Mouse (Mus musculus): ENCODE data around the gene Pdlim4.
A peak's percentile ranks its signal among the peaks of the same experiment; 100 is the strongest.
"Not testable (repeated sequence)": the region's sequence is repeated elsewhere in the genome, so short reads cannot be mapped to it uniquely, and the experiment has no call there.

Pdlim4 gene

GRCm38 (mm10) chr11:54062753-54063471, 5.9 kb downstream of the Pdlim4 start:
- DNase-seq (ENCODE audit: low read depth, low spot score): no peak

- no peak for DNase-seq (ENCODE audit: low read depth, low spot score)
These were observed 6.6 kb downstream of the Pdlim4 start for GRCm38 (mm10) chr11:54062086-54062752.

DNA sequence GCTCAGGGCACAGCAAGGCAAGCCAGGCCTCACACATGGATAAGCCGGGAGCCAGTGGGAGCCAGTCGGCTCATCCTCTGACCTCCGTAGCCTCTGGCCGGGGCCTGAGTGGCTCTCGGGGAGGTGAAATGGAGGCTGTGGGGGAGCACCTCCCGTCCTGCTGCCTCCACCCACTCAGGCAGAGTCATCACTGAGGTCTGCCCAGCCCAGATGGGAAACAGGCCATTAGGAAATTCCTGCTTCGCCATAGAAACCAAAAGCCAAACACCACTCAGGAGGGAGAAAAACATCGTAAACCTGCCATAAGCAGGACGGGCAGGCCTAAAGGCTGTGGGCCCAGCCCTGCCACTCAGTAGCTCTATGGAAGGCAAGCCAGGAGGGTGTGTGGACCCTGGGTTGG, 8.5 kb downstream of the Pdlim4 start:
- peak; percentile 77 for DNase-seq (ENCODE audit: low read depth, low spot score)

DNA sequence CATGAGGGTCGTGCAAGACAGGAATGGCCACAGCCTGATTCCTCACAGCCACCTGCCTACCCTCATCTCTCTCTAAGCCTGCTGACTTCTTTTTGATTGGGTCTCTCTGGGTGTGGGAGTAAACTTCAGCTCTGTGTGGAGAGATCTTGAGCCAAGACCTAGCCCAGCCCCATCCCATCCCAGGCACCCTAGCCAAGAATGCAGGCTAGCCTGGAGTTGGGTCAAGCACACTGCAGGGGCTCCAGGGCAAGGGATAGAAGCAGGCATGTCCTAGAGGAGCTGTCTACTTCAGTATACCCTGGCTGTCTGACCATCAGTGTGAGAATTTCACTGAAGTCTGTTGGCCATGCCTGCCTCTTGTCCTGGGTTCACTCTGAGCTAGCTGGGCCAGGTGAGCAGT, 9.3 kb downstream of the Pdlim4 start:
- DNase-seq (ENCODE audit: low read depth, low spot score): no peak

- peak; percentile 27 for DNase-seq (ENCODE audit: low read depth, low spot score)
These were observed 10.2 kb downstream of the Pdlim4 start for GRCm38 (mm10) chr11:54058643-54059042.

DNA sequence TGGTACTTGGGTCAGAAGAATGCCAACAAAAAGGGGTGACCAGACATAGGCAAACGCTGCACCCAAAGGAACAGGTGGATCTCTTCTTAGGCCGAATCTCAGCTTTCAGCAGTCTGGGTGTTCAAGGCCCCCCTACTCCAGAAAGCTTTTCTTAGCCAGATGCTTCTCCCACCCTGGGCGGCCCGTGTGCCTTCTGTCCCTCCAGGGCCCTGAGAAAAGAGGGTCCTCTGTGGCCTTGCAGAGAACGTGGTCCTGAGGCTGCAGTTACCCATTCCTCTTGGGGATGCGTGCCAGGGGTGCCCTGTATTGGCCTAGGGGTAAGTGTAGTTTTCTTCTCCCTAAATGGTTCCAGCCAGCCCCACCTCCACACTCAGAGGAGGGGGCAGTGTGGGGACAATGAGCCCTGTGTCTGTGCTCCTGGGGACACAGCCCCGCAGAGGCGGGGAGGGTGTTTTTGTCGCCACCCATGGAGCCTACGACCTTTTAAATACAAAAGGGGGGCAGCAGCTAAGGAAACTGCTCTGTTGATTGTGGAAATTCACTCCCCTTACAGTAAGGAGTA, 10.7 kb downstream of the Pdlim4 start:
- peak; percentile 30 for DNase-seq (ENCODE audit: low read depth, low spot score)

GRCm38 (mm10) chr11:54057428-54057827, 11.4 kb downstream of the Pdlim4 start:
- DNase-seq (ENCODE audit: low read depth, low spot score): peak; percentile 59

DNA sequence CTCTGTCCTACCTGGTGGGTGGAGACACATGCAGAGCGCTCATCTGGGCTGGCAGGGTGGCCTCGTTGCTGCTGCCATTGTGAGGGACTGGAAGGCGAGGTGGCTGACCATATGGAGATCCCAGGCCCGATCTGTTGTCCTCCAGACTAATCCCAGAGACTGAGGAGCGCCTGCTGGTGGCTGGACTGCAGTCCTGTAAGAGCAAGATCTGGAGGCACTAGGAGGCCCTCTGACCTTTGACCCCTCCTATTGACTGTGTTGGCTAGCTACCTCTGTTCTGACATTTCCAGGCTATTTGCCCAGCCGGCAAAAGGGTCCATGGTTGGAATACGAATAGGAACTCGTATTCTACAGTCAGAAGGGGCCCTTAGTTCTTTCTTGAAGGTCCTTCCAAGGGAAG, 12.7 kb downstream of the Pdlim4 start:
- DNase-seq (ENCODE audit: low read depth, low spot score): peak; percentile 61

DNA sequence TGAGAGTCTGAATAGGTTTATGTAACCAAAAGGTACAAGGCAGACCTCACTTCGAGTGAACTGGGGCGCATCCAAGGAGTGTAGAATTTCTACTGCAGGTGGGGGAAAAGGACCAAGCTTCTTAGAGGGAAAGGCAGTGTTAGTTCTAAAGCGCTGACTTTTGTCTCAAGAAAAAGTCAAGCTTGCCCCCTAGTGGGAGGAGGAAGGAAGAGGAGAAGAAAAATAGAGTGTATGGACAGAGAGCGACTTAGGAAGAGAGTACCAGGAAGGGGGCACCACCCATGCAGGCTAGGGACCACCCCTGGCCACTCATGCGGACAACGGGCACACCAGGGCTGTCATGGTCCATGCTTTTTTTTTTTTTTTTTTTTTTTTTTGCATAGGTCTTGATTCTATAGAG, 14.6 kb downstream of the Pdlim4 start:
- DNase-seq (ENCODE audit: low read depth, low spot score): peak; percentile 51

- no peak for DNase-seq (ENCODE audit: low read depth, low spot score)
These were observed 15.7 kb downstream of the Pdlim4 start for GRCm38 (mm10) chr11:54053090-54053489.

GRCm38 (mm10) chr11:54052128-54052527, 16.7 kb downstream of the Pdlim4 start:
- DNase-seq (ENCODE audit: low read depth, low spot score): no peak

DNA sequence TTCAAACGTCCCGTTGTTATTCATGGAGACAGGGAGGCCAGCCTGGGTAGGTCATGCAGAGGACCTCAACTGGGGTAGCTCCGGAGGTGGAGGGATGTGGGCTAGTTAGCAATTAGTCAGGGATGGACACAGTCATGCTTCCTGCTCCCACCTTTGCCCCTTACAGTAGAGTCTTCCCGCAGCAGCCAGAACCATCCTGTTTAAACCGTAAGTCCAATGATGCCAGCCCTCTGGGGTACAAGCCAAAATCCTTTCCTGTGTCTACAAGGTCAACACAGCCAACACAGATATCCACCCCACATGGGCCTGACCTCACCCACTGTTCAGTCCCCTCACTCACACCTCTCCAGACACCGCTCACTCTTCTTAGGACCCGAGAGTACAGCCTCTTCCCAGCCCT, 17.7 kb downstream of the Pdlim4 start:
- no peak for DNase-seq (ENCODE audit: low read depth, low spot score)

GRCm38 (mm10) chr11:54050205-54050604, 18.6 kb downstream of the Pdlim4 start:
- DNase-seq (ENCODE audit: low read depth, low spot score): no peak

GRCm38 (mm10) chr11:54040676-54041075, 28.1 kb downstream of the Pdlim4 start:
- no peak for DNase-seq (ENCODE audit: low read depth, low spot score)

- not testable (repeated sequence) for DNase-seq (ENCODE audit: low read depth, low spot score)
These were observed 35.9 kb downstream of the Pdlim4 start for GRCm38 (mm10) chr11:54032872-54033271.

DNA sequence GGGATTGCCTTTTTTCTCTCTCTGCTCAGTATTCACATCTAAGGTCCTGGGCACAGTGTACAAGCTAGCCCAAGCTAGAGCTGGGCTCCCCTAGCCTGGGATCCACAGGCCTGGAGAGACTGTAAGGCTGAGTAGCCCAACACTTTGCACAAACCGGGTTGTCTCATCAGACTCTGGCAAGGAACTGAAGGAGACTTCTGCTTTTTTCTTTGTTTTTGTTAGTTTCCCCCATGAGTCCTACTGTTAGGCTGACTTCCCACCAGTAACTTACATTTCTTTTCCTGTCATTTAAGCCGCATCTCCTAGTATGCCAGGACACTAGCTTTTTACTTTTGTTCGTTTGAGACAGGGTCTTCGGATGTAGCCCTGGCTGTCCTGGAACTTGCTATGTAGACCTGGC, 39.8 kb downstream of the Pdlim4 start:
- DNase-seq (ENCODE audit: low read depth, low spot score): no peak

DNA sequence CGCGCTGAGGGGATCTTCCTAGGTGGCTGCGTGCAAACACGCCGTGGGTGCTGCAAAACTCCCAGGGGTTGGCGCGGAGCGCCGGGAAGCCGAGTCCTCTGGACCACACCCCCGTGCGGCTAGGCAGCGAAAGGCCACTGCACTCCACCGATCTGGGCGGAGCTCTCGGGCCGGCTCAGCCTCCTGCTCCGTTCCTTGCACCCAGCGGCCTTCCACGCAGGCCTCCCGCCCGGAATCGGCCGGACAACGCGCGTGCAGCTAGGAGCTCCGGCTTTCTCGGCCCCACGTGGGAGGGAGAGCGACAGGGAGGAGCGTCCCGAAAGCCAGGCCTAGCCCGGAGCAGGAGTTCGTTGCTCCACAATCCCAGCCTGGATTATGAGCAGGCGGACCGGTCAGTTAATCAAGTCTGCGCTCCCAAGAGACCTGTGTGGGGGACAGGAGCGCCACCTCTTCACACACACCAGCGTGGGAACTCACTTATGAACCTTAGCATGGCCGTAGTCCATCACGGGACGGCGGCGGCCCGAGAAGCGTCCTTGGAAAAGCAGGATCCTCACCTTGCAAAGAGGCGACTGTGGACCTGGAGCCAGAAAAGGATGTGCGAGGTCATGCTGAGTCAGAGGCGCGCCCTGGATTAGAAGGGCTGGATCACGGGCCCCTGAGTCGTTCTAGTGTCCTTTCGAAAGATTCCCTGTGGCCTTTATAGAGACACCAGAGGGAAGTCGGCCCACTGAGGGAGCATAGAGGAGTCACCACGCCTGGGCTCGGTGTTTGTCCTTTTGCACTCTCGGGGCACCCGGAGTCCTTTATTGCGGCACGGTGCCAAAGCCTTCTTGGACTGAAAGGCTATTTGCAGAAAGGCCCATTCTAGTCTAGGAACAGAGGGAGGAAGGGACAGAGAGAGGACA, 40.5 kb downstream of the Pdlim4 start, which contains the start of gene Slc22a4:
TSS of gene Slc22a4 (minus strand) at position 47 of the 908 bp plus-strand sequence.
- DNase-seq (ENCODE audit: low read depth, low spot score): peak; percentile 75

DNA sequence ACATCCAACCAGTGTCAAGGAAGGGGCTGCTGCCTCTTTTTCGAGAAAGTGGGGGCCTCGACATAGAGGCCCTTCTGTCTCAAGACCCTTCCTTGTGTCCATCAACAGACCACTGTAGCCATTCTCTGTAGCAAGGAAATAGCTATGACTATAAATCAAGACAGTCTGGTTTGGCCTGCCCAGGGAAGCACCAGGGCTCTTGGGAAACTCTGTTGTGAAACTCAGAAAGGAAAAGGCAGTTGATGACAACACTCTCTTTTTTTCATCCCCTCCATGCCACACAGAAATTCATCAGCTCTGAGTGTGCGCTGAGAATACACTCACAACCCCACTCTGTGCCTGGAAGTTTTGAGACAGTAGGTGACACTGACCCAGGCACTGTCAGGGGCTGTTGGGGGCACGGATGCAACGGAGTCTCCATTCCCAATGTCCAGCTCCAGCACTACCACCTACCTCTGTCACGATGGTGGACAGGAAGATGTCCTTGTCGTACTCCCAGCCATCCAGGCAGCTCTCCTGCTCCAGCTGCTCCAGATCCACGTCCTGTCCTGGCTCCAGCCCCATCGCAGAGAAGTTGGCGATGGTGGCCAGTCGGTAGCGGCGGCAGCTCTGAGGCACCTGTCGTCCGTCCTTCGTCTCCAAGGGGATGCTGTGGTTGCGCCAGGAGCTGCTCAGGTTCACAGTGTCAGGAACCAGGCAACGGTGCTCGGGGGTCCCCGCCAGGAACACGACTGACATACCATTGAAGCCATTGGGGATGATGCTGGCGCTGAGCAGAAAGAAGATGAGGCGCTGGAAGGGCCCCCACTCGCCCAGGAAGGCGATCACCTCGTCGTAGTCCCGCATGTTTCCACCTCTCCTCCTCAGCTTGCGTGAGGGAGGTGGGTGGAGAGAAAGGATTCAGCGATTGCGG, 41.4 kb downstream of the Pdlim4 start:
- DNase-seq (ENCODE audit: low read depth, low spot score): no peak

DNA sequence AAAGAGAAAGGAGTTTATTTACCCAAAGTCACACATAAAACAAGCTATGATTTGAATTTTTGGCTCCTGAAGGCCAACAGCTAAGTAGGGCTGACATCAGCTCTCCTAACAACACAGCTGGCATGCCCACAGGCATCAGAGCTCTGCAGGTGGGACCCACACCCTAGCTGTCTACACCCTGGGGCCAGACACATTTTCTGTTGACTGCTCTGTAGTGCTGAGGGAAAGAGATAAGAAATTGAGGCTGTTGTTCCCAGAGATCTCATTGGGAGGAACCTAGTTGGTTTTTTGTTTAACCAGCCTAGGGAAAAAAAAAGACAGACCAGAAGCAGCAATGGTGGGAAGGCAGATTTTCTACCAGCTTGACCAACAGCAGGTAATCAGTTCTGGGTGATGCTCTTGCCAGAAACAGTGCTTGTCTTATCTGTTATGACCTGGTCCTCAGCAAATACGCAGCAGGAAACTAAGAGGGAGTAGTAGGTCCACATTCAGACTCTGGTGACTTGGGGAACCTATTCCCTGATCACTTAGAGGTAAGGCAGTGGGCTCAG, 42.2 kb downstream of the Pdlim4 start:
- DNase-seq (ENCODE audit: low read depth, low spot score): no peak

- no peak for DNase-seq (ENCODE audit: low read depth, low spot score)
These were observed 47.3 kb downstream of the Pdlim4 start for GRCm38 (mm10) chr11:54021396-54022093.

Measured in mesoderm, embryonic 11.5 days (tissue).